Mouse (Mus musculus) forebrain, embryonic 10.5 days (tissue): ENCODE results near the gene Pacsin1. TPM values are rescaled to one million over a fixed set of nuclear protein-coding genes. Genes with fewer than 3 reads are reported as not detected.

Experiments used
- DNase-seq: peaks from one replicate; pipeline ENCODE4 v3.0.0-alpha.2; 2017; ENCODE audit warnings: low spot score; ENCODE audit errors: extremely low spot score
- H3K27ac ChIP-seq: fragments of 300-500 bp; sonication (generic); 2 replicates; pipeline ENCODE4 v1.5.1; 2016; ENCODE audit warnings: mild to moderate bottlenecking
- H3K27me3 ChIP-seq: fragments of 300-500 bp; sonication (generic); 2 replicates; pipeline ENCODE4 v1.6.1; 2016; ENCODE audit warnings: mild to moderate bottlenecking; ENCODE audit not compliant: poor library complexity, severe bottlenecking
- H3K36me3 ChIP-seq: fragments of 300-500 bp; sonication (generic); replicated peaks from 2 replicates; pipeline ENCODE4 v1.6.1; 2016; ENCODE audit warnings: mild to moderate bottlenecking, moderate library complexity
- H3K4me1 ChIP-seq: fragments of 300-500 bp; sonication (generic); 2 replicates; pipeline ENCODE4 v1.6.1; 2016
- H3K4me3 ChIP-seq: fragments of 300-500 bp; sonication (generic); 2 replicates; pipeline ENCODE4 v1.5.1; 2016; ENCODE audit warnings: mild to moderate bottlenecking, moderate library complexity
- H3K9me3 ChIP-seq: fragments of 300-500 bp; sonication (generic); 2 replicates; pipeline ENCODE4 v1.6.1; 2016; ENCODE audit warnings: mild to moderate bottlenecking, moderate library complexity
- WGBS: fragments of 180-500 bp; shearing (Covaris S2); methylation state at CpG from one replicate; pipeline ENCODE4 v1.1.7; 2016; 5-methylcytosine and 5-hydroxymethylcytosine counted together
- polyA plus RNA-seq: library from polyadenylated mRNA; unstranded; fragments of >200 nt; fragmentation: Nextera tagmentation; extraction: Ambion mirVana; gene quantifications from 2 replicates; pipeline ENCODE4 v1.2.1, GENCODE M21; 2016

Gene Pacsin1
- polyA plus RNA-seq, 1 experiment from 2014 or later = 4.3 TPM

DNA sequence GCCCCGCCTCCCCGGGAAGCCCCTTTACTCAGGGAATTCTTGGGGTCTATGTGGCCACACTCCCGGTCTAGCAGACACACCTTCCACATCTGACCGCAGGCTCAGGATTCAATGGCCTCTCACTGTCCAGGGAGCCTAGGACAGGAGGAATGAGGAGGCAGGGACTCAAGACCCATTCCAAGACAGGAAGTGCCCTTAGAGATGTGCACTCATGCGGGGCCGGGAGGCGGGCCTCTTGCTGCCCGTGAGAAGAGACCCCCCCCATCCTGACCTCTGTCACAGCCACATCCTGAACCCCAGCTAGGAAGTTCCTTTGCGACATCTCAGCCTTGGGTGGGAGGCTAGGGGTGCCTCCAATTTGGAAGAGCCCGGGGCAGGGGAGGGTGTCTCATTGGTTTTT is 69.7 kb downstream of the Pacsin1 start:
- DNase-seq = no peak
- Histone ChIP-seq H3K27me3 (peaks cover 25% of the 10 kb centered on the region), H3K4me1 (peaks cover 58% of the 10 kb centered on the region), H3K27ac (peak overlapping the region; percentile 62), H3K9me3 (no peaks in the 10 kb centered on the region), H3K4me3 (peak overlapping the region; percentile 23; the same call in 1 of the 2 replicates), H3K36me3 (no peaks in the 10 kb centered on the region)
- 29% methylated on average over 10 of the region's 10 CpGs for WGBS

DNA sequence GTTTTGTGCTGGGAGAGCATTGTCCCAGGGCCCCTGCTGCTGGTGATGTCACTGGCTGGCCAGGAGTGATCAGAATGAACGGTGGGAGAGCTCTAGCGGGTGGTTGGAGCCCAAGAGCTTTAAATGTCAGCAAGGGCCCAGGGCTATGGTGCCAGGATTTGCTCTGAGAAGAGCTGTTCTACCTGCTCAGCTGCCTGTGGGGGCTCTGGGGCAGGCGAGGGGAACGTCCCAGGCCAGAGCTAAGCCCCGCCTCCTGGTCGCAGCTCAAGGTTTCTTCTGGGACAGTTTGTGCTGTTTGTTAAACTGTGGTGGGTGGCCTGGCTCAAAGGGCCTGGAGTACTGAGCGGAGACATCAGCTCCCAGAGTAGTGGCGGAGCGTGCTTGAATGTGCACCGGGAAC is 70.1 kb downstream of the Pacsin1 start:
- peaks cover 21% of the 10 kb centered on the region for H3K27me3 ChIP-seq
- H3K27ac ChIP-seq = peak overlapping the region; percentile 62
- H3K4me3 ChIP-seq = peak overlapping the region; percentile 23; the same call in 1 of the 2 replicates
- H3K36me3 ChIP-seq = no peaks in the 10 kb centered on the region
- peaks cover 54% of the 10 kb centered on the region for H3K4me1 ChIP-seq
- peaks cover 4% of the 10 kb centered on the region; the same call in 1 of the 2 replicates for H3K9me3 ChIP-seq
- 10% methylated on average over 10 of the region's 10 CpGs for WGBS
- DNase-seq = no peak

DNA sequence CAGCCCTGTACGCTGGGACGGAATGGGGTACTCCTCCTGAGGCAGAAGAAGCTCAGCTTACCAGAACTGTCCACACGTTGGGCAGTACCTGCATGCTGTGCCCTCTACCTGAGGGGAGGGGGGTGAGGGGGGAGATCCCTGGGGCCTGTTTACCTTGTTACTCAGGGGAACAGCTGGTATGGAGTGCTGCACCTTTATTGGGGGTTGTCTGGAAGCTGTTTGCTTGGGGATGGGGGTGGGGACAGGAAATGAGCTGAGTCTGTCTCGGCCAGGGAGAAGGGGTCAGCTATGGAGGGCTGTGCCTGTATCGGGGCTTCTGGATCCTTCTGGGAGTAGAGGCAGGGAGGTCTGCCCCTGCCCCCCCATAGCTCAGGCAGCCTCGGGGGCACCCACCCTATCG is 71.2 kb downstream of the Pacsin1 start:
- peaks cover 5% of the 10 kb centered on the region; the same call in 1 of the 2 replicates for H3K9me3 ChIP-seq
- H3K4me3 ChIP-seq = no peak overlapping the region
- no peak overlapping the region for H3K27ac ChIP-seq
- H3K4me1 ChIP-seq = peaks cover 43% of the 10 kb centered on the region
- H3K36me3 ChIP-seq = no peaks in the 10 kb centered on the region
- 57% methylated on average over 7 of the region's 7 CpGs for WGBS
- peaks cover 21% of the 10 kb centered on the region for H3K27me3 ChIP-seq
- no peak for DNase-seq

DNA sequence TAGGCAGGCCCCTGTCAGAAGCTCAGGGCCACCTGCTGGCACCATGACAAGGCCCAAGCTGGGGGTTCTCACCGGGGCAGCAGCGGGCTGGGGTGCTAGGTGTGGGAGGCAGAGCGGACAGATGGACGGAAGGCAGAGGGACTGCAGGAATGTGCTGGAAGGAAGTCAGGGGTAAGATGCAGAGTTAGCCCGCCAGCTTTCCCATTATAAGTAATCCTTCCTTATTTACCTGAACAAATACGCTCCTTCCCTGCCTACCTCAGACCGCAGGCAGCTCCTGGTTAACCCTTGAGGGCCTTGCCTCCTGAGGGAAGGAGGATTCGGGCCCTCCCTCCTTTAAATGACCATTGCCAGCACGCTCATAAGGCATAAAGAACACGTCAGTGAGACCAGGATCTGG is 73.5 kb downstream of the Pacsin1 start, which contains the start of gene Spdef:
TSS of gene Spdef (minus strand) at position 186 of the 400 bp plus-strand sequence.
- Histone ChIP-seq H3K9me3 (peaks cover 5% of the 10 kb centered on the region; the same call in 1 of the 2 replicates), H3K4me1 (peaks cover 42% of the 10 kb centered on the region), H3K27me3 (peaks cover 19% of the 10 kb centered on the region), H3K27ac (0 out of 2 replicates have a peak within 1 kb of the TSS, but pooled peaks have one; percentile 35), H3K36me3 (no peaks in the 10 kb centered on the region), H3K4me3 (no peak within 1 kb of the TSS)
- WGBS = 80% methylated on average over 10 of the region's 10 CpGs
- no peak for DNase-seq

DNA sequence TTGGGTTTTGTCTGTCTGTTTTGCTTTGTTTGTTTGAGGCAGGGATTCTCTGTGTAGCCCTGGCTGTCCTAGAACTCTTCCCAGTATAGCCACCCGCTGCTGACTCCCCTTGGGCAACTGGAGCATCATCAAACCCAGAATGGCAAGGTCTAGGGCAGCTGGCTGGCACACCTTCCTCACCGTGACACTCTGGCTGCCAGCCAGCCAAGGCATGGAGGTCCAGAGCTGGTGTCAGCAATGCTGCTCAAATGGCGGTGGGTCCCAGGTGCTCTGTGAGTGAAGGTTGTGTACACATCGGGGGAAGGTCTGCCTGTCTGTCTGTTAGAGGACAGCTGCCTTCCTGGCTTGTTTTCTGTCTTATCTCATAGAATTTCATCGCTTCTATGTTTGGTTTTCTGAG is 76.8 kb downstream of the Pacsin1 start:
- DNase-seq = no peak
- 88% methylated on average over 5 of the region's 5 CpGs for WGBS
- H3K4me1 ChIP-seq = peaks cover 21% of the 10 kb centered on the region

DNA sequence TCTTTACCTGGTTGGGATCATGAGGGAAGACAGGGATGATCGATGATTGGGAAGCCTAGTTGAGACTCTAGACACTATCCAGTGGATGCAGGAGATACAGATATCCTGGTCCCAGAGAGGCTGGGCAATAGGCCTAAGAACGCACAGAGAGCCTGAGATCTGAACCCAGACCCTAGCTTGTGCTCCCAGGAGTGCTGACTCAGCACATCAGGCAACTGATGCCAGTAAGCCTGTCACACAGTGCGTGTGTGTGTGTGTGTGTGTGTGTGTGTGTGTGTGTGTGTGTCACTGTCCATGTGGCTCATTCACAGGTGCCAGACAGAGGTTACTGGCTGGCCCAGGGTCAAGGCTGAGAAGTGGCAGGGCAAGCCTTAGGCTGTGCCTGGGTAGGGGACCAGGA is 77.4 kb downstream of the Pacsin1 start:
- no peaks in the 10 kb centered on the region for H3K36me3 ChIP-seq
- WGBS = 92% methylated on average over 3 of the region's 3 CpGs
- H3K4me1 ChIP-seq = peaks cover 21% of the 10 kb centered on the region
- H3K4me3 ChIP-seq = no peak overlapping the region
- H3K27me3 ChIP-seq = no peaks in the 10 kb centered on the region; the same call in 1 of the 2 replicates
- H3K9me3 ChIP-seq = peaks cover 5% of the 10 kb centered on the region; the same call in 1 of the 2 replicates
- DNase-seq = no peak
- H3K27ac ChIP-seq = no peak overlapping the region

More for the DNA sequence above, 76.8 kb downstream of the Pacsin1 start:
- Histone ChIP-seq H3K9me3 (peaks cover 5% of the 10 kb centered on the region; the same call in 1 of the 2 replicates), H3K36me3 (no peaks in the 10 kb centered on the region), H3K27me3 (no peaks in the 10 kb centered on the region; the same call in 1 of the 2 replicates), H3K4me3 (no peak overlapping the region), H3K27ac (no peak overlapping the region)

DNA sequence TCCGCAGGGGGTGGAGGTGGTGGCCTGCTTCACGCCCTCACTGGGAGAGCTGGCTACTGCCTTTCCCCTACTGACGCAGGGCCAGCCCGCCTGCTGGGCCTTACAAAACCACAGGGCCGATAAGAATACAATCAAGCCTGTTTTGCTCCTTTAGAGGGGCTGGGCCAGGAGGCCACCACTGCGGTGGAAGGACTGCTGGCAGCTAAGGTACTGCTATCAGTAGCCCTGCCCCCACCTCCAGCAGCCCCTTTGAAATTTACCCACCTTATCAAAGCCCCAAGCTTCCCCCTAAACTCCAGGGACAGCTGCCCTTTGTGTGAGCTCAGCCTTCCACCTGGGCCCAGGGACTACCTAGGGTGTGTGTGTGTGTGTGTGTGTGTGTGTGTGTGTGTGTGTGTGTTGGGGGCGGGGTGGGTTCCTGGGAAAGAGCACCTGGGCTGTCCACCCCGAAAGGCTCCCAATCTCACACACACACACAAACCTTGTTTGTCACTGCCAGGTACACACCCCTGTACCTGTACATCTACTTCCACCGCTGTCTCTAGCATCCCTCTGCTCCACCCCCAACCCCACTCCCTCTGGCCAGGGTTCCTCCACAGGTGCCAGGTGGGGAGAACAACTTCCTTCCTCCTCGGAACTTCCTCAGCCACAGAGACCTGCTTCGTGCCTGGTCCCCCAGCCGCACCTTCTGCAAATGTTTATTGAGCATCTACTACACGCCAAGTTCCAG is 79.2 kb downstream of the Pacsin1 start:
- Histone ChIP-seq H3K9me3 (peaks cover 5% of the 10 kb centered on the region; the same call in 1 of the 2 replicates), H3K27me3 (no peaks in the 10 kb centered on the region; the same call in 1 of the 2 replicates), H3K4me3 (no peak overlapping the region), H3K36me3 (no peaks in the 10 kb centered on the region), H3K27ac (peak overlapping the region; percentile 36; the same call in 1 of the 2 replicates), H3K4me1 (peaks cover 16% of the 10 kb centered on the region)
- 23% methylated on average over 13 of the region's 13 CpGs for WGBS
- no peak for DNase-seq

DNA sequence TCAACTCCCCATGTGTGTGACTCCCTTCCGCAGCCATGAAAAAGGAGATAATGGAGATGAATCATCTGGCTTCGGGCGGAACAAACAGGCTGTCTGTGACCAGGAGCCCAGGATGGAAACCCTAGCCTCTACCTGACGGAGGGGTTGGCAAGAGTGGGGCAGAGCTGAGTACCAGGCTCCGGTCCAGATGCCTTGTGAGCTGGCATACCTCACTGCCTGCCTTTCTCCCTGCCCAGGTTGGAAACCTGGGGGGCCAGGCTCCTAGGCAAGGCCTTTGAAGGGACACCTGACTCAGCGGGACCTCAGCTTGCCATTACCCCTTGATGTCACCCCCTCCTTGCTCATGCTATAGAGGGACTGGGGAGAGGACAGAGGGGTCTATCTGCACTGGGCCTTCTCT is 85.7 kb downstream of the Pacsin1 start:
- H3K27me3 ChIP-seq = no peaks in the 10 kb centered on the region
- H3K4me1 ChIP-seq = peaks cover 3% of the 10 kb centered on the region; the same call in 1 of the 2 replicates
- WGBS = 96% methylated on average over 6 of the region's 6 CpGs
- no peak for DNase-seq
- no peak overlapping the region for H3K4me3 ChIP-seq
- no peaks in the 10 kb centered on the region for H3K9me3 ChIP-seq
- H3K27ac ChIP-seq = no peak overlapping the region
- peaks cover 5% of the 10 kb centered on the region; the same call in 1 of the 2 replicates for H3K36me3 ChIP-seq

DNA sequence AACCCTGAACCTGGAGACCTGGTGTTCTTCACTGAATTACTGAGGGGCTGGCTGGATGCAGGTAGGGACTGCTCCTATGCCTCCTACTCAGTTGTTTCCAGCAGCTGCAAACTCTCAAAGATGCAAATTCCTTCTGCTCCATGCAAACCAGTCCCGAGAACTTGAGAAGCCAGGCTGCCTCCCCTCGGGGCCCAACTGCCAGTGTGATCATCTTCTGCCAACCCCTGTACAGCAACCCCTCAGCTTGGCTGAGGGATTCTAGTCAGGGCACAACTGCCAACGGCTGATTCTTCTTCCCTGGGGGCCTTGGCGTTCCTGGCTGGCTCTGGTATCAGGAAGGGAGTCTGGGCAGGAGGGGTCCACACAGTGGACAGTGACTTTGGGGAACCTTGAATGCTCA is 91.1 kb downstream of the Pacsin1 start:
- no peak overlapping the region for H3K4me3 ChIP-seq
- no peak overlapping the region for H3K27ac ChIP-seq
- H3K4me1 ChIP-seq = peaks cover 7% of the 10 kb centered on the region; the same call in 1 of the 2 replicates
- peaks cover 21% of the 10 kb centered on the region for H3K36me3 ChIP-seq
- H3K9me3 ChIP-seq = no peaks in the 10 kb centered on the region
- WGBS = 75% methylated on average over 4 of the region's 4 CpGs
- no peak for DNase-seq
- H3K27me3 ChIP-seq = no peaks in the 10 kb centered on the region

DNA sequence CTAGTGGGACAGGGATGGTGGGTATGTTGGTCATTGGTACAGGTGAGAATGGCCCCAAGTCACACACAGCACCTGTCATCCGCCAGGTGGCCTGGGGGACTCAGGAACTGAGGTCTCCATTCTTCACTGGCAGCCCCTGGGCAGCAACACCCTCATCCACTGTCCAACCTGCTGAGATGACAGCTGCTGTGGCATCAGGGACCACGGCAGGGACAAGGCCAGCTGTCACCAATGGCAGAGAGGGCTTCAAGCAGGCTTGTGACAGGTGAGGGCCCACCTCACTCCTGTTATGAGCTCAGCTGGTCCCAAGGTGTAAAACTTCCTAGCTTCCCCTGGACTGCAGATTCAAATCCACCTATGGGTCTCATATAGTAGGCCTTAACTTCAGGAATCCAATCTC is 92.8 kb downstream of the Pacsin1 start:
- Histone ChIP-seq H3K4me3 (no peak overlapping the region), H3K9me3 (no peaks in the 10 kb centered on the region), H3K27me3 (no peaks in the 10 kb centered on the region), H3K27ac (no peak overlapping the region), H3K4me1 (peaks cover 5% of the 10 kb centered on the region; the same call in 1 of the 2 replicates), H3K36me3 (peaks cover 38% of the 10 kb centered on the region)
- no peak for DNase-seq
- WGBS = 80% methylated on average over 2 of the region's 2 CpGs

DNA sequence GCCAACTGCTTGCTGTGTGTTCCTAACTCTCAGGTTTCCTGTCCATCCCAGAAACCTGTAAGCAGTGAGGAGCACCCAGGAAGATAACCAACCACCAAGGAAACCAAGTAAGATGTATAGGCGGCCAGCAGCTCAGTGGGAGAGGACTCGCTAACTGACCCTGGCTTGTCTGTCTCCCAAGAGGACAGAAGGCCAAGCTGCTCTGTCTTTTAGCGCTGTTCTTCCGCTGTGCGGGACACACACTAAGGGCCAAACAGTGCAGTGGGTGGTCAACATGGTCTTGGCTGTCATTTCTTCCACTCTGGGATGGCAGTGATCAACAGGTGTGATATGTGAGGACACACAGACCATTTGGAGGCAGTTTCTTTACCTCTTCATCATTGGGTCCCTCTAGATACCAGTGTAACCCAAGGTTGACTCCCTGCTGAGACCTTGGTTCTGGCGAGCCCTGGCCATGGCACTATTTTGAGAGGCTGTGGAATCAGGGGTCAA is 95.2 kb downstream of the Pacsin1 start:
- no peaks in the 10 kb centered on the region for H3K9me3 ChIP-seq

DNA sequence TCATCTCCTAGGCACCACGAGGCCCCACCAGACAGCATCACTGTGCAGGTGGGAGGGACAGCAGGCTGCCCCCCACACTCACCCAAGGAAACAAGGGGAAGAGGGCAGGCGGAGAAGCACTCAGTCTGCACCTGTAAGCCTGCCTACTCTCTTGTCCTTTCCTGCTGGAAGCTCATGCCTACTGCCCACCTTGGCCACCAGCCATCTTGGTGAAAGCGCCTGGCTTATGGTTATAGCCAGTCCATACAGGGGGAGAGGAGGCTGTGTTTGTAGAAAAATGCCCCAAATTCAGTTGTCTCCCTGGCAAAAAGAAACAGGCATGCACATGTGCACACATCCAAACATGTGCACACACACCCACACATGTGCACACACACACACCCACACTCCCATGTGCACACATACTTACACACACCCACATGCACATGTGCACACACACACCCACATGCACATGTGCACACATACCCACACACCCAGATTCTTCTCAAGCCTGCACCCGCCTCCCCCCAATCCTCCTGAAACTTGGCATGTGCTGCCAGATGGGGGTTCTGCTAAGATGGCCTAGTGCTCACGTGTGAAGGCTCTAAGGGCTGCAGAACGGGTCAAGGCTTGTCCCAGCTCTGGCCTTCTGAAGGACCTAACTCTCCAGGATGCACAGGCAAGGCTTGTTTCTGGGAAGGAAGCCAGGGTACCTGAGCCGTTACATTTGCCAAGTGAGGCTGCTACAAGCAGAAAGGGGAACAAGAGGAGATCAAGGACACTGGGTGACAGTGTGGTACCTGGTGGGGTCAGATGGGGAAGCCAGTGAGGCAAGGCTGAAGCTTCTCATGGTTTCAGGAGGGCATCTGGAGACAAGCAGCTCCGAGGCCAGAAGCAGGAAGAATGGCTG is 96.2 kb downstream of the Pacsin1 start:
- no peak for DNase-seq
- WGBS = 93% methylated on average over 8 of the region's 8 CpGs
- Histone ChIP-seq H3K36me3 (peaks cover 59% of the 10 kb centered on the region), H3K4me3 (no peak overlapping the region), H3K27me3 (no peaks in the 10 kb centered on the region), H3K4me1 (peaks cover 4% of the 10 kb centered on the region; the same call in 1 of the 2 replicates), H3K27ac (no peak overlapping the region), H3K9me3 (no peaks in the 10 kb centered on the region)

More for the DNA sequence above, 95.2 kb downstream of the Pacsin1 start:
- peaks cover 4% of the 10 kb centered on the region; the same call in 1 of the 2 replicates for H3K4me1 ChIP-seq
- H3K27me3 ChIP-seq = no peaks in the 10 kb centered on the region
- no peak overlapping the region for H3K4me3 ChIP-seq
- DNase-seq = no peak
- H3K36me3 ChIP-seq = peaks cover 51% of the 10 kb centered on the region
- H3K27ac ChIP-seq = no peak overlapping the region
- WGBS = 91% methylated on average over 6 of the region's 6 CpGs
